Mouse (Mus musculus) gastrocnemius, adult 18-20 months (tissue): ENCODE data around the gene Cplx2. TPM values are rescaled to one million over a fixed set of nuclear protein-coding genes. Genes with fewer than 3 reads are reported as not detected.

Experiments used
- DNase-seq: peaks from one replicate; pipeline ENCODE4 v3.0.0; 2021; ENCODE audit warnings: low spot score
- long read RNA-seq, 2 experiments: library from polyadenylated mRNA; stranded (forward); transcript quantifications; one replicate each; pipeline ENCODE4 v2.0.0; 2021
- total RNA-seq, 2 experiments: library from RNA; stranded (reverse); gene quantifications; 2 replicates each; pipeline ENCODE4 v1.2.3; 2021

The Cplx2 gene
- total RNA-seq = under 1 TPM; 0.41 to 0.88 TPM
- long read RNA-seq, experiment 1 = 0 reads
- long read RNA-seq, experiment 2 = 0 reads

- no peak for DNase-seq
These were observed at the start of gene Cplx2 for GRCm38 (mm10) chr13:54371049-54371386. TSS of gene Cplx2 (plus strand) at chr13:54371349.

- peak; percentile 31 for DNase-seq
These were observed 48.5 kb upstream of the Cplx2 start for GRCm38 (mm10) chr13:54322396-54323306.

GRCm38 (mm10) chr13:54323307-54324165 lies 47.6 kb upstream of the Cplx2 start:
- no peak for DNase-seq

DNA sequence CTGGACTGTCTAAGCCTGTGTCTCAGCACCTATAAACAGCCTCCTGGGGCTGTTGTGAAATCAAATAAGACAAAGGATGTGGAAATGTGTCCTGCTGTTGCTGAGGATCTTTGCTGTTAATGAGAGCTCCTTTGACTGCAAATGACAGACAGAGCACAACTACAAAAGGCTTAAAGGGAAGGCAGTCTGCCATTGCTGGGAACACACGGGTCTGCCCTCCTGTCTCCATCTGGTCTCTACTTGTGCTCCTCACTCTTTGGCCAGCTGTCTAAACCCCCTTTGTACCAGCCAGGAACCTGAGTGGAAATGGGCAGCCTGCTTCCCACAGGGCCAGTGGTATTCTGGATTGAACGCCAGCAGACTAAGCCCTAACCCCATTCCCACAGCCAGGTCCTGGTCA lies 47.0 kb upstream of the Cplx2 start:
- no peak for DNase-seq

DNA sequence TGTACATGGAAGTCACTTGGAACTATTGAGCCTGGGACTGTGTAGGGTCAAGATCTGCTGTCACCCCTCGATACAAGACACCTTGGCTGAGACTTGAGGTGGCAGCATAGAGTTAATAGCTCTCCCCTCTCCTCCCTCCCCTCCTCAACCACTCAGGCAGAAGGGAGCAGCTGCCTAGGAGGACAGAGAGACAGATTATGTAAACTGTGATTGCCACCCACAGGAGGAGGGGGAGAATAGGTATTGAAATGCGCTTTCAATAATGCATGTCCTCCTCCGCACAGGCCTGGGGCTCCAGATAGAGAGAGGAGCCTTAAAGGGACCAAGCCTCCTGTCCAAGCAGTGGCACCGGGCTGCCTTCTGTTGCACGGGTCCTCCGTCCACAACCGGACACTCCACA lies 45.3 kb upstream of the Cplx2 start:
- DNase-seq = no peak

DNA sequence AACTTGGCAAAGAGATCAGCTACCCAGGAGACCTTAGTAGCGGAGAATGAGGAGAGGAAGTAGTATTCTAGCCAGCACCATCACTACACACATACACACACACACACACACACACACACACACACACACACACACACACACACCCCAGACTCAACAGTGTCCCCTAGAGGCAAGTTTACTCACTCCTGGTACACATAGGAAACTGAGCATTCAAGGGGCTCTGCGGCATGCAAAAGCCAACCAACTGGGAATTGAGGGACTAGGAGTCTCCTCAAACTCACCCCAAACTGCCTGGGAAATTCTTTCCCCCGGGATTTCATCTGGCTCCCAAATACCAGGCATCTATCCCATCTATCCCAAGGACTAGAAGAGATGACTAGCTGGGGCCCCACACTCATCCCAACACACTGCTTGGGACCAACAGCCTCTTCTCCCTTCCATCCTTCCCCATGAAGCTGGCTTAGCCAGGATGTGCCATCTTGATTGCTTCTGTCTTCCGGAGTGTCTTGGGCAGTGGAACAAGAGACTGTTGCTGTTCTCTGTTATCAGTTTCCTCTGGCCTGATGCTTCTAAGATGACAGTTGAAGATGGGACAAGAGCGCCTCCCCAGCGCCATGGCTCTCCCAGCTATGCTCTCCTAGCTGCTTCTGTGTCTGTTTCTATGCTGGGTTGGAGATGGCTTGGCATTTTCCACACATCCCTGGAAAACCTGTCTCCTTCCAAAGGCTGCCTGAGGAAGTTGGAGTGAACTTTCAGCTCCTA lies 44.3 kb upstream of the Cplx2 start:
- no peak for DNase-seq

- DNase-seq = no peak
These were observed 43.1 kb upstream of the Cplx2 start for GRCm38 (mm10) chr13:54328029-54328428.

GRCm38 (mm10) chr13:54328954-54329490 lies 42.1 kb upstream of the Cplx2 start:
- no peak for DNase-seq

- peak; percentile 76 for DNase-seq
These were observed 39.1 kb upstream of the Cplx2 start for GRCm38 (mm10) chr13:54331825-54332675.

DNA sequence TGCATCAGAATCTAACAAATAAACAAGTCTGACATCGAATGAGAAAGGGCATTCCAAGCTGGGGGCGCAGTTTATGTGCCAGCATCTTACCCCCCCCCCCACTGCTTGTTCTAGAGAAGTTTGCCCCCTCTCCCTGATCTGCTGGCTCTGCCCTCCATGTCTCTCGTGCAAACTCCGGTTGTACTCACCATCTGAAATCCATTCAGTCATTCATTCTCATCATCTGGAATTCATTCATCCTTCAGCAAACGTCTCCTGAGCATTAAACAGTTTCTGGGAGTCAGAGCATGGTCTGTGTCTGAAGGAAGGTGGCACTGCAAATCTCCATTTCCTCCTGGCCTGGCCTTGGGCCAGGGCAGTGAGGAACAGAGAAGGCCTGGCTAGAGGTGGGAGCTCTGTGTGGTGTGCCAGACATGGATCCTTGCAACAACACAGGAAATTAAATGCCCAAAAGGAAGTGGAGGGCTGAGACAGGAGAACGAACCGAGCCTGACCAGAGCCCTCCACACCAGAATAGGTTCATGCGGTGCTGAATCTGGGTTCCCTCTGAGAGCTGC lies 38.1 kb upstream of the Cplx2 start:
- no peak for DNase-seq

DNA sequence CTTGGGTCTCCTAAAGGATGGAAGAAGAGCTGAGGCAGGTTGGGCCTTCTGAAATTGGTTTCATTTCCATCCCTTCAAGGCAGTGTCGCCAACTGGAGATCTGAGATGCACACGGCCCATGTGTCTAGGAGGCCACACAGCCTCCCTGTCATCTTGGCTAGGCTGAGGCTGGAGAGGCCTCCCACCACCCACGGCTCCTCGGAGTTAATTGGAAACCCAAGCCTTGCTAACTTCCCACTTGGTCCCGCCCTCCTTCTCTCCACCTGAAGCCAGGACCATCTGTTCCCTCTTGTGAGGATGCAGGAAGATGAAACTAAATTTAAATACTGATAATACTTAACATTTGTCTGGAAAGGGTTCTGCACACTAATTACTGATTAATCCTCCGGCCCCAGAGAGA lies 34.1 kb upstream of the Cplx2 start:
- DNase-seq = no peak

- no peak for DNase-seq
These were observed 33.6 kb upstream of the Cplx2 start for GRCm38 (mm10) chr13:54337541-54337940.

DNA sequence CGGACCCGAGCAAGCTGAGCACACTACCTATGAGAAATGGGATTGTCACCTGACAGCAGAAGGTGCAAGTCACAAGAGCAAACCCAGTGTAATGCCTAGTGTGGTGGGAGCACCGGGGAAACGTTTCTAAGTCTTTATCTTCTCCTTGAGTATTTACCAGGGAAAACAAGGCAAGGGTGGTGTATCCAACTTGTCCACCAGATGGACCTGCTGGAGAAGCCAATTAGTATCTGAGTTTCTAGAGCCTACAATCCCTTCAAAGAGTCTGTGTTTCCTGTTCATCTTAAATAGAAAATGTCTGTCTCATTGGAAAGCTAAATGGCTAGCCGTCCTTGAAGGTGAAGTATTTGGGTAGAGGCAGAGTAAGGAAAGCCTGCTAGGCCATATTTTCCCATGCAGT lies 32.3 kb upstream of the Cplx2 start:
- DNase-seq = no peak

GRCm38 (mm10) chr13:54345885-54346647 lies 25.1 kb upstream of the Cplx2 start:
- DNase-seq = no peak

DNA sequence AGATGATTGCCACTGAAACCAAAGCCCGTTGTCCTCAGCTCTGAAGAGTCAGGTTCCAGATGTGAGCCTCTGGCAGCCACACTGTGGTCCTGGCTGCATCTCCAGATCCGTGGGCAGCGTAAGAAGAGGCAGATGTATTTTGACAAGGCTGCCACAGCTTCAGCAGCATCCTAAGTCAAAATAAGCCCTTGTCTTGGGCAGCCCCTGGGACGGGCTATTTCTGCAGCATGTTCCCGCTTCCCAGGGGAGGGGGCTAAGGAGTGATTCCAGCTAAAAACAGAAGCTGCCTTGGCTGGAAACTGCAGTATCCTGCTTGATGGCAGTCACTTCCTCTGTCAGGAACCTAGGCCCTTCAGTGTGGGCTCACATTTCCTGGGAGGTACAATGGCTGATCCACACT lies 23.1 kb upstream of the Cplx2 start:
- DNase-seq = no peak

GRCm38 (mm10) chr13:54349126-54349759 lies 21.9 kb upstream of the Cplx2 start:
- no peak for DNase-seq

DNA sequence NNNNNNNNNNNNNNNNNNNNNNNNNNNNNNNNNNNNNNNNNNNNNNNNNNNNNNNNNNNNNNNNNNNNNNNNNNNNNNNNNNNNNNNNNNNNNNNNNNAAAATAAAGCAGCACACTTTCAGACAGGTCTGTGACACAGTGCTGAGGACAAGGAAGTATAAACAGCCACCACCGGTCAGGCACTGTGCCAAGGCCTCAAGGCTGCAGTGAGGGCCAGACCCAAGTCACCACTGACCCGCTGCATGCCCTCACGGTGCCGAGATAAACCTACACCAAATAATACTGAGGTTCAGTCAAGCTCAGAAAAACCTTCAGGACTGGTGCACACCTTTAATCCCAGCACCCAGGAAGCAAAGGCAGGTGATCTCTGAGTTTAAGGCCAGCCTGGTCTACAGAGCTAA lies 13.7 kb upstream of the Cplx2 start:
- no peak for DNase-seq

- DNase-seq = no peak
These were observed 12.0 kb upstream of the Cplx2 start for GRCm38 (mm10) chr13:54359181-54359580.

DNA sequence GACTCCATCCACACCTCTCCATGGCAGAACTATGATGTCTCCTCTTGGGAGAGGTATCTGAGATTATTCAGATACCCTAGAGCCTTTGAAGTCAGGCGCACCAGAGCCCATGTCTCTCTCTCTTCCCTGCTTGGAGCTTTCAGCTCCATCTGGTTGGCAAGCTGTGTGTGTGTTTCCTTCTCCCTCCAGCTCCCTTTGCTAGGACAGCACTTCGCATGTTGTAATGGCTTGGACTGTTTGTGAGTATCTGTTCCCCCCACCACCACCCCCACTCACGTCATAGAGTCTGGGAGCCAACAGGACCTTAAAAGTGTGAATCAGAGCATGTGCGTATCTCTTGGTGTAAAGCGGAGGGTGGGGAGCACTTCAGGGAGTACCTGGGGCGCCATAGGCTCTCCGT lies 6.5 kb upstream of the Cplx2 start:
- no peak for DNase-seq
